Mouse (Mus musculus) G1E (cell line): ENCODE results near the gene Map1b.

ENCODE experiments used
- CTCF ChIP-seq: IDR thresholded peaks from 2 replicates; pipeline ENCODE4 v1.5.1; 2012; ENCODE audit warnings: low read depth, low read length, inconsistent platforms, mixed read lengths
- POLR2AphosphoS5 ChIP-seq: IDR thresholded peaks from 2 replicates; pipeline ENCODE4 v1.6.1; 2012; ENCODE audit warnings: low read depth, low read length, inconsistent platforms; ENCODE audit not compliant: insufficient replicate concordance
- TAL1 ChIP-seq: conservative IDR thresholded peaks from 2 replicates; pipeline ENCODE4 v1.6.1; 2012; ENCODE audit warnings: low read depth, low read length, inconsistent platforms, mixed read lengths

DNA sequence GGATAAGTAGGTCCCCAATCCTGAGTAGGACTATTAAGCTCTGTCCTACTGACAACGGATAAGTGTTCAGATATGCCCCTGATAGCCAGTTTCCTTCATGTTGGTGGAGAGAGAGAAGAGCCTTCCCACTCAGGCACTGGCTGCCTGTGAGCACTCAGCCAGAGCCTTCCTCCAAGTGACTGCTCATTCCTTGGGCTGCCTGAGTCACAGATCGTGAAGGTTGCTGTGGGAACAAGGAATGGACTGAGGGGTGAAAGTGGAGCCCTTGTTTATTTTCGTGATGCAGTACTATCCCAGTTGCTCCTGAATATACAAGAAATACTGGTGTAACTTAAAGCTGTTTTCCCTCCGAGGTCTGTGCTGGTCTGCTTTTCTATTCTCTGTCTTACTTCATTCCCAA lies 117.0 kb downstream of the Map1b start:
- TF ChIP-seq TAL1 (no peak), CTCF (no peak), POLR2AphosphoS5 (no peak)
